Mouse (Mus musculus) heart, postnatal 10 days (tissue): ENCODE data around the gene Xxylt1. TPM values are rescaled to one million over a fixed set of nuclear protein-coding genes. Genes with fewer than 3 reads are reported as not detected.

Experiments used
- DNase-seq, 2 experiments: peaks; one replicate each; pipeline ENCODE4 v3.0.0; 2021
- intact Hi-C: fragments of 180-260 bp; cut with DNase I; formaldehyde crosslinking; loops from one replicate; pipeline ENCODE4 v1.15.1; 2025
- total RNA-seq, 2 experiments: library from RNA; stranded (reverse); gene quantifications; 2 replicates each; pipeline ENCODE4 v1.2.3; 2021

Gene Xxylt1
- total RNA-seq: 10 to 100 TPM; 15.8 to 17.6 TPM

- intact Hi-C loops: loop anchor here (2.0 to 5.0 kb wide), 3 partner anchors 176 to 274 kb away; no protein-coding TSS in a partner anchor
- DNase-seq: peak; percentile 96 to 97
Measured at GRCm38 (mm10) chr16:31081125-31081664, at the start of gene Xxylt1. TSS of gene Xxylt1 (minus strand) at chr16:31081432.

- intact Hi-C loops: no loop called here
- DNase-seq: no peak
Measured at GRCm38 (mm10) chr16:31128116-31128515, 46.9 kb upstream of the Xxylt1 start.

- intact Hi-C loops: no loop called here
Measured at GRCm38 (mm10) chr16:31124991-31125390, 43.8 kb upstream of the Xxylt1 start.

GRCm38 (mm10) chr16:31121612-31122011 lies 40.4 kb upstream of the Xxylt1 start:
- intact Hi-C loops: no loop called here

More at GRCm38 (mm10) chr16:31124991-31125390, 43.8 kb upstream of the Xxylt1 start:
- no peak for DNase-seq

GRCm38 (mm10) chr16:31113596-31113995 lies 32.4 kb upstream of the Xxylt1 start:
- intact Hi-C loops: no loop called here
- DNase-seq: no peak

More at GRCm38 (mm10) chr16:31121612-31122011, 40.4 kb upstream of the Xxylt1 start:
- DNase-seq: no peak

GRCm38 (mm10) chr16:31101352-31101751 lies 20.1 kb upstream of the Xxylt1 start:
- peak; percentile 17 to 28 for DNase-seq
- intact Hi-C loops: no loop called here

GRCm38 (mm10) chr16:31099906-31100305 lies 18.7 kb upstream of the Xxylt1 start:
- DNase-seq: no peak
- intact Hi-C loops: no loop called here

GRCm38 (mm10) chr16:31094036-31094435 lies 12.8 kb upstream of the Xxylt1 start:
- intact Hi-C loops: no loop called here
- DNase-seq: no peak

GRCm38 (mm10) chr16:31093186-31093585 lies 12.0 kb upstream of the Xxylt1 start:
- intact Hi-C loops: no loop called here
- DNase-seq: no peak

GRCm38 (mm10) chr16:31081891-31082290 lies 659 bp upstream of the Xxylt1 start:
- no peak for DNase-seq
- intact Hi-C loops: loop anchor here (2.0 to 5.0 kb wide), 3 partner anchors 175 to 273 kb away; no protein-coding TSS in a partner anchor

GRCm38 (mm10) chr16:31080573-31081051 lies 620 bp downstream of the Xxylt1 start:
- intact Hi-C loops: loop anchor here (2.0 to 5.0 kb wide), 3 partner anchors 177 to 274 kb away; no protein-coding TSS in a partner anchor

GRCm38 (mm10) chr16:31077396-31077795 lies 3.8 kb downstream of the Xxylt1 start:
- intact Hi-C loops: no loop called here
- DNase-seq: no peak

More at GRCm38 (mm10) chr16:31080573-31081051, 620 bp downstream of the Xxylt1 start:
- peak; percentile 77 for DNase-seq

GRCm38 (mm10) chr16:31076436-31076835 lies 4.8 kb downstream of the Xxylt1 start:
- no peak for DNase-seq
- intact Hi-C loops: no loop called here

GRCm38 (mm10) chr16:31074324-31074908 lies 6.8 kb downstream of the Xxylt1 start:
- intact Hi-C loops: loop anchor here (5.0 kb wide), 2 partner anchors 337 to 537 kb away; no protein-coding TSS in a partner anchor

GRCm38 (mm10) chr16:31071731-31072130 lies 9.5 kb downstream of the Xxylt1 start:
- intact Hi-C loops: loop anchor here (1.0 to 5.0 kb wide), 6 partner anchors 95 to 534 kb away; no protein-coding TSS in a partner anchor
- no peak for DNase-seq

More at GRCm38 (mm10) chr16:31074324-31074908, 6.8 kb downstream of the Xxylt1 start:
- no peak for DNase-seq

- DNase-seq: peak; percentile 92 to 96
- intact Hi-C loops: loop anchor here (1.0 to 5.0 kb wide), 7 partner anchors 89 to 533 kb away; no protein-coding TSS in a partner anchor
Measured at GRCm38 (mm10) chr16:31070358-31071133, 10.7 kb downstream of the Xxylt1 start.

GRCm38 (mm10) chr16:31069211-31070166 lies 11.7 kb downstream of the Xxylt1 start:
- DNase-seq: no peak
- intact Hi-C loops: loop anchor here (1.0 to 10.0 kb wide), 8 partner anchors 88 to 532 kb away; no protein-coding TSS in a partner anchor

- intact Hi-C loops: loop anchor here (2.0 to 10.0 kb wide), 2 partner anchors 125 to 273 kb away; no protein-coding TSS in a partner anchor
- no peak for DNase-seq
Measured at GRCm38 (mm10) chr16:31068280-31068679, 13.0 kb downstream of the Xxylt1 start.

- intact Hi-C loops: loop anchor here (2.0 to 10.0 kb wide), 2 partner anchors 38 to 272 kb away; no protein-coding TSS in a partner anchor
- peak; percentile 48 for DNase-seq
Measured at GRCm38 (mm10) chr16:31066344-31067098, 14.7 kb downstream of the Xxylt1 start.
